Mouse (Mus musculus): ENCODE measurements around the gene Asf1a.

- TF ChIP-seq CTCF (conservative IDR thresholded peaks at IDR 0.05; ENCODE audit: low read length) (no peak), POU5F1 (IDR thresholded peaks at IDR 0.05; ENCODE audit: borderline replicate concordance, low read length) (no peak), NANOG (IDR thresholded peaks at IDR 0.05; ENCODE audit: borderline replicate concordance, low read length) (no peak)
Observed at GRCm38 (mm10) chr10:53585777-53586176, 10.8 kb upstream of the Asf1a start.

Measured in E14TG2a.4 (cell line).